Mouse (Mus musculus) hindbrain, postnatal 0 days (tissue): ENCODE data around the gene Gm20708. TPM values are rescaled to one million over a fixed set of nuclear protein-coding genes. Genes with fewer than 3 reads are reported as not detected.

Experiments used
- ATAC-seq: fragments of 200-750 bp; cut with Nextera tagmentation; 2 replicates; pipeline ENCODE4 v1.8.0; 2017; ENCODE audit warnings: mild to moderate bottlenecking, moderate TSS enrichment, moderate library complexity
- DNase-seq: peaks from one replicate; pipeline ENCODE4 v3.0.0-alpha.2; 2015; ENCODE audit warnings: low spot score
- H3K27ac ChIP-seq: fragments of 300-500 bp; sonication (generic); 2 replicates; pipeline ENCODE4 v1.5.1; 2014; ENCODE audit warnings: mild to moderate bottlenecking
- H3K27me3 ChIP-seq: fragments of 300-500 bp; sonication (generic); 2 replicates; pipeline ENCODE4 v1.6.1; 2014; ENCODE audit warnings: low read length, mixed read lengths; ENCODE audit not compliant: insufficient read depth
- H3K36me3 ChIP-seq: fragments of 300-500 bp; sonication (generic); 2 replicates; pipeline ENCODE4 v1.6.1; 2014; ENCODE audit warnings: low read length, mixed read lengths; ENCODE audit not compliant: insufficient read depth
- H3K4me1 ChIP-seq: fragments of 300-500 bp; sonication (generic); 2 replicates; pipeline ENCODE4 v1.6.1; 2014; ENCODE audit warnings: antibody characterized with exemption, low read length, mixed read lengths; ENCODE audit not compliant: insufficient read depth
- H3K4me2 ChIP-seq: fragments of 300-500 bp; sonication (generic); 2 replicates; pipeline ENCODE4 v1.6.1; 2014; ENCODE audit warnings: low read depth, mild to moderate bottlenecking, low read length, moderate library complexity, mixed read lengths
- H3K4me3 ChIP-seq: fragments of 300-500 bp; sonication (generic); 2 replicates; pipeline ENCODE4 v1.5.1; 2014; ENCODE audit warnings: low read length
- H3K9ac ChIP-seq: fragments of 300-500 bp; sonication (generic); replicated peaks from 2 replicates; pipeline ENCODE4 v1.6.1; 2014; ENCODE audit warnings: mild to moderate bottlenecking, low read length, moderate library complexity, mixed read lengths
- H3K9me3 ChIP-seq: fragments of 300-500 bp; sonication (generic); 2 replicates; pipeline ENCODE4 v1.6.1; 2016; ENCODE audit warnings: low read length, mixed read lengths
- CTCF ChIP-seq: IDR thresholded peaks from 2 replicates; pipeline ENCODE4 v1.5.1; 2016; ENCODE audit warnings: antibody characterized with exemption, control low read depth, low read depth
- WGBS: fragments of 180-500 bp; shearing (Covaris S2); extraction: QIAGEN DNeasy Blood & Tissue Kit; methylation state at CpG from one replicate; pipeline ENCODE4 v1.1.7; 2014; 5-methylcytosine and 5-hydroxymethylcytosine counted together
- polyA plus RNA-seq: library from polyadenylated mRNA; unstranded; fragments of >200 nt; fragmentation: Nextera tagmentation; extraction: Ambion mirVana; gene quantifications from 2 replicates; pipeline ENCODE4 v1.2.1, GENCODE M21; 2015
- total RNA-seq: library from RNA; depleted of rRNA; stranded (reverse); fragments of >200 nt; gene quantifications from 2 replicates; pipeline ENCODE4 v1.2.3, GENCODE M21; 2014

The Gm20708 gene
- total and polyA plus RNA-seq, 2 experiments from 2014 or later = 1.4 TPM; not detected in 1

DNA sequence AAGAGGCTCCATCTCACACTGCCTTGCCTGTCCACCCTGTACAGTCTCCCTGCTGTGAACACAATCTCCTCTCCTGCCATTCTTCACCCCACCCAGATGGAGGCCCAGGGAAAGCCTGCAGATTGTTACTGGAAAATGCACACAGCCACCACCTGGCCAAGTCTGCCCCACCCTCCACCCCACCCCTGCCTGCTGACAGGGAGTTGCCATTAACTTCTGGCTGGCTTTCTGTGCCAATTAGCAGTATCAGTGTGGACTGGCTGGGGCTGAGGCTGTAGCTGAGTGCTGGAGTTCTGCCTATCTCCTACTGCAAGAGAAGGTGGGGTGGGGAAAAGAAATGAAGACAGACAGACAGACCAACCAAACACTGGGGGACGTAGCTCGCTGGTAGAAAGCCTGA lies 29.1 kb downstream of the Gm20708 start:
- no peak overlapping the region for H3K9ac ChIP-seq
- no peak overlapping the region for H3K4me2 ChIP-seq
- no peak for TF ChIP-seq CTCF
- ATAC-seq (no peak), DNase-seq (no peak)
- H3K9me3 ChIP-seq = no peaks in the 10 kb centered on the region
- H3K27ac ChIP-seq = no peak overlapping the region
- no peak overlapping the region for H3K4me3 ChIP-seq
- no peaks in the 10 kb centered on the region for H3K27me3 ChIP-seq
- no peaks in the 10 kb centered on the region for H3K36me3 ChIP-seq
- no peaks in the 10 kb centered on the region for H3K4me1 ChIP-seq
- WGBS = 74% methylated on average over 2 of the region's 2 CpGs

DNA sequence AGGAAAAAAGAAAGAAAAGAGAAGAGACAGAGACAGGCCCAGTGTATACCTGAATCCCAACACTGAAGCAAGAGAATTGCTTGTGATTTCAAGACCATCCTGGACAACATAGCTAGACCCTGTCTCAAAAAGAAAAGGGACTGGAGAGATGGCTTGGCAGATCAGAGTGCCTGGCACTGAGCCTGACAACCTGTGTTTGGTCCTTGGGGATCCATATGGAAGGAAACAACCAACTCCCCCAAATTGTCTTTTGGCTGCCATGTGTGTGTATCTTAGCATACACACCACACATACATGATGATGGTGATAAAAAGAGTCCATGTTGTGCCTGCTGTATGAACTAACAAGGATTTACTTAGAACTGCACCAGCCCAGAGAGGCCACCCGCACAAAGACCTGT lies 29.6 kb downstream of the Gm20708 start:
- Histone ChIP-seq H3K27ac (no peak overlapping the region), H3K9me3 (no peaks in the 10 kb centered on the region), H3K9ac (no peak overlapping the region), H3K4me3 (no peak overlapping the region), H3K27me3 (no peaks in the 10 kb centered on the region), H3K4me2 (no peak overlapping the region), H3K4me1 (no peaks in the 10 kb centered on the region), H3K36me3 (no peaks in the 10 kb centered on the region)
- ATAC-seq (no peak), DNase-seq (no peak)
- WGBS = 87% methylated on average over 1 of the region's 1 CpGs
- TF ChIP-seq CTCF = no peak

DNA sequence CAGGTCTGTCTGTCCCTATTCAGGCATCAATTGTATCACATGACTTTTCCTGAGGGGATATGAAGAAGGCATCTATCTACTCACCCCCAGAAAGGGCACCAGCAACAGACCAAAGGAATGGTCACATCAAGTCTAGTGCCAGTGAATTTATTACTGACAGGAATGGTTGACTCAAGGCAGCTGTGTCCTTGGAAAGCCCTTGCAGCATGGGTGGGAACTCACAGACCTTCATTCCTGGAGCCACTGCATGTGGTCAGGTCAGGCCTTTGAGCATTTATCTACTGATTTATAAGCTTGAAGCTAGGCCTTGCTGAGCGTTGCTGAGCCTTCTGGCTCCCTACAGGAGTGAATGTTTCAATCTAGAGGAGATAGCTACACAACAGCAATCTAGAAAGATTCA lies 31.4 kb downstream of the Gm20708 start:
- Histone ChIP-seq H3K4me1 (no peaks in the 10 kb centered on the region), H3K27ac (no peak overlapping the region), H3K27me3 (no peaks in the 10 kb centered on the region), H3K4me3 (no peak overlapping the region), H3K4me2 (no peak overlapping the region), H3K36me3 (no peaks in the 10 kb centered on the region), H3K9ac (no peak overlapping the region), H3K9me3 (no peaks in the 10 kb centered on the region)
- 41% methylated on average over 1 of the region's 1 CpGs for WGBS
- TF ChIP-seq CTCF = no peak
- ATAC-seq = no peak
- DNase-seq = no peak

DNA sequence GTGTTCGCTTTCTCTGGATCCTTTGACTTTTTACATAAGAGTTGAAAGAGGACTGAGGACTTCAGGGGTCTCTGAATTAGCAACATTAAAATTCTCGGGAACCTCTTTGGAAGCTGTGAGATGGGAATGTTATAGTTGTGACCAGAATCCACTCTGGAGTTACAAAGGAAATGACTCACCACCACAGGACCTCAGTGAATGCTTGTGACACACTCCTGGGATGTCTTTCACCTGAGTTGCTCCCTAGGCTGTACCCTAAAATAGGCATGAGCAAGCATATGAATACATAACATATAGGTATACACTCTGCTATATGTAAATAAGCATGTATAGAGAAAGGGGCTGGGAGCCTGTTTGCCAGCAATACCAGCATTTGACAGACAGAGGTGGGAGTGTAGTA lies 34.0 kb downstream of the Gm20708 start:
- no peak for DNase-seq
- peaks cover 7% of the 10 kb centered on the region; the same call in 1 of the 2 replicates for H3K4me1 ChIP-seq
- no peak overlapping the region for H3K9ac ChIP-seq
- no peaks in the 10 kb centered on the region for H3K27me3 ChIP-seq
- no peaks in the 10 kb centered on the region for H3K36me3 ChIP-seq
- no peak overlapping the region for H3K27ac ChIP-seq
- ATAC-seq = no peak
- H3K4me2 ChIP-seq = no peak overlapping the region
- no peak overlapping the region for H3K4me3 ChIP-seq
- TF ChIP-seq CTCF = no peak
- no peaks in the 10 kb centered on the region for H3K9me3 ChIP-seq
- 88% methylated on average over 2 of the region's 2 CpGs for WGBS

DNA sequence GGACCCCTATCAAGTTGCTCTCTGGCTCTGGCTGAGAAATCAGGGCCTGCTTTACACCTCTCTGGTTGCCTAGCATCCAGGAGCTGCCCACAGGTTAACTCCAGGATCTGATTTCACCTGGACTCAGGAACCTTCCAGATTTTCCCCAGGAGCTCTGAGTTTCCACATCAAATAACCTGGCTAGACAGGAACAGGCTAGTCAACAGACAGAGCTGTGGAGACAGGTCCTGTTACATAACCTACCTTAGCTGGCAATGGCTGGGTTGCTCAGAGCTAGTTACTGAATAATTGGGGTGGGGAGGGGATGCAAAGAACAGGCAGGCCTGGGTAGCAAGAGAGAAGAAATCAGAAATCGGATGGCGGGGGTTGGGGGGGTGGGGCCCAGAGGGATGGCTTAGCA lies 35.5 kb downstream of the Gm20708 start:
- WGBS = 82% methylated on average over 2 of the region's 2 CpGs
- Histone ChIP-seq H3K36me3 (no peaks in the 10 kb centered on the region), H3K4me1 (peaks cover 12% of the 10 kb centered on the region; the same call in 1 of the 2 replicates), H3K9ac (no peak overlapping the region), H3K4me3 (no peak overlapping the region), H3K27ac (no peak overlapping the region), H3K4me2 (no peak overlapping the region), H3K27me3 (no peaks in the 10 kb centered on the region), H3K9me3 (no peaks in the 10 kb centered on the region)
- DNase-seq = no peak
- TF ChIP-seq CTCF = no peak
- ATAC-seq = no peak

DNA sequence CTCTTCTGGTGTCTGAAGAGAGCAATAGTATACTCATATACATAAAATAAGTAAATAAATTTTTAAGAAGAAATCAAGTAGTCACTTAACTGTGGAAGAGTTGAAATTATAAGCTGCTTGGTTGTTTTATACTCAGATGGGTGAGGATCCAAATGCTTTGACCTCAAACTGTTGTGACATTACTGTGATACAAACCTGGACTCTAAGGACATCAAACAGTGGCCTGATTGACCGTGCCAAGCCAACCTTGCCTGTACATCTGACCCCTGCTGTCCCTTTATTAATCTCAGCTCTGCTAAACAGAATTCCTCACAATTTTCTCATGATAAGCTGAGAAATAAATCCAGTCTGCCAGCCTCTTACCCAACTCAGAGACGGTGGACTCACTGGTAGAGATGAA lies 36.2 kb downstream of the Gm20708 start:
- Histone ChIP-seq H3K27me3 (no peaks in the 10 kb centered on the region), H3K4me2 (no peak overlapping the region), H3K36me3 (no peaks in the 10 kb centered on the region), H3K4me3 (no peak overlapping the region), H3K9ac (no peak overlapping the region), H3K4me1 (peaks cover 17% of the 10 kb centered on the region; the same call in 1 of the 2 replicates), H3K27ac (no peak overlapping the region), H3K9me3 (no peaks in the 10 kb centered on the region)
- ATAC-seq = no peak
- DNase-seq = no peak
- TF ChIP-seq CTCF = no peak
- WGBS = 75% methylated on average over 2 of the region's 2 CpGs

DNA sequence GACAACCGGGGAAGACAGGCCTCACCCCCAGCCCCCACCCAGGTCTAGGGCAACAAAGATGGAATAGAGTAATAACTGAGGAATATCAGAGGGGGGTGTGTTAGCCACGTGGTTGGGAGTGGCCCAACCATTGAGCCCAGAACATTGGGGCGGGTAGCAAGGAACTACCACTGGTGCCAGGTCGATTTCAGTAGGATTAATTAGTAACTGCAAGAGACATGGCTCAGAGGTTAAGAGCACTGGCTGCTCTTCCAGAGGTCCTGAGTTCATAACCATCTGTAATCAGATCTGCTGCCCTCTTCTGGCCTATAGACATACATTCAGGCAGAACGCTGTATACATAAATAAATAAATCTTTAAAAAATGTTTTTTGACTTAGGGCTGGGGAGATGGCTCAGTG lies 37.2 kb downstream of the Gm20708 start:
- DNase-seq (no peak), ATAC-seq (no peak)
- Histone ChIP-seq H3K4me1 (peaks cover 17% of the 10 kb centered on the region; the same call in 1 of the 2 replicates), H3K27me3 (no peaks in the 10 kb centered on the region), H3K36me3 (no peaks in the 10 kb centered on the region), H3K4me2 (no peak overlapping the region), H3K9ac (no peak overlapping the region), H3K4me3 (no peak overlapping the region), H3K9me3 (no peaks in the 10 kb centered on the region), H3K27ac (no peak overlapping the region)
- TF ChIP-seq CTCF = peak; percentile 33; the same call in 1 of the 2 replicates
- WGBS = 55% methylated on average over 5 of the region's 5 CpGs
